Mouse (Mus musculus) retina, postnatal 7 days (tissue): ENCODE measurements around the gene Nr6a1.
A peak's percentile ranks its signal among the peaks of the same experiment; 100 is the strongest.

Experiments
- DNase-seq: peaks from one replicate; pipeline ENCODE4 v3.0.0-alpha.2; 2012; ENCODE audit warnings: low read depth, low spot score

Nr6a1 gene

GRCm38 (mm10) chr2:38937396-38937795 lies 9.9 kb upstream of the Nr6a1 start:
- DNase-seq = no peak

- no peak for DNase-seq
These were observed 9.4 kb upstream of the Nr6a1 start for GRCm38 (mm10) chr2:38936721-38937378.

GRCm38 (mm10) chr2:38934936-38935335 lies 7.4 kb upstream of the Nr6a1 start:
- DNase-seq = no peak

- DNase-seq = no peak
These were observed 6.4 kb upstream of the Nr6a1 start for GRCm38 (mm10) chr2:38933931-38934330.

- DNase-seq = no peak
These were observed 4.6 kb upstream of the Nr6a1 start, which contains the start of gene Olfml2a for GRCm38 (mm10) chr2:38931851-38932667. Gene Olfml2a, plus strand, starts transcription at chr2:38931978.

- DNase-seq = no peak
These were observed 2.8 kb upstream of the Nr6a1 start for GRCm38 (mm10) chr2:38930269-38930668.

GRCm38 (mm10) chr2:38926145-38926891 lies 1.2 kb downstream of the Nr6a1 start:
- DNase-seq = peak; percentile 96

- DNase-seq = no peak
These were observed 2.1 kb downstream of the Nr6a1 start for GRCm38 (mm10) chr2:38925171-38926080.

- no peak for DNase-seq
These were observed 2.9 kb downstream of the Nr6a1 start for GRCm38 (mm10) chr2:38924571-38924970.

- no peak for DNase-seq
These were observed 3.6 kb downstream of the Nr6a1 start for GRCm38 (mm10) chr2:38923911-38924310.

- no peak for DNase-seq
These were observed 4.0 kb downstream of the Nr6a1 start for GRCm38 (mm10) chr2:38923471-38923870.

- DNase-seq = no peak
These were observed 6.1 kb downstream of the Nr6a1 start for GRCm38 (mm10) chr2:38921374-38921773.

- no peak for DNase-seq
These were observed 10.4 kb downstream of the Nr6a1 start for GRCm38 (mm10) chr2:38916947-38917691.

- DNase-seq = no peak
These were observed 12.5 kb downstream of the Nr6a1 start for GRCm38 (mm10) chr2:38914965-38915364.

GRCm38 (mm10) chr2:38914517-38914916 lies 13.0 kb downstream of the Nr6a1 start:
- DNase-seq = no peak

- DNase-seq = no peak
These were observed 18.9 kb downstream of the Nr6a1 start for GRCm38 (mm10) chr2:38908604-38909003.

GRCm38 (mm10) chr2:38906097-38906496 lies 21.4 kb downstream of the Nr6a1 start:
- DNase-seq = no peak

- DNase-seq = no peak
These were observed 23.2 kb downstream of the Nr6a1 start for GRCm38 (mm10) chr2:38904290-38904689.

- DNase-seq = no peak
These were observed 24.6 kb downstream of the Nr6a1 start for GRCm38 (mm10) chr2:38902866-38903265.

GRCm38 (mm10) chr2:38880907-38881672 lies 46.4 kb downstream of the Nr6a1 start:
- DNase-seq = no peak
